Mouse (Mus musculus) hindbrain, embryonic 16.5 days (tissue): ENCODE measurements around the gene Krtap19-4. TPM values are rescaled to one million over a fixed set of nuclear protein-coding genes. Genes with fewer than 3 reads are reported as not detected.

Source experiments
- ATAC-seq: fragments of 200-750 bp; cut with Nextera tagmentation; 2 replicates; pipeline ENCODE4 v1.8.0; 2017; ENCODE audit warnings: moderate TSS enrichment, moderate library complexity
- H3K27ac ChIP-seq: fragments of 300-500 bp; sonication (generic); 2 replicates; pipeline ENCODE4 v1.5.1; 2014; ENCODE audit warnings: low read depth, mild to moderate bottlenecking, control low read depth, low read length, moderate library complexity
- H3K27me3 ChIP-seq: fragments of 300-500 bp; sonication (generic); replicated peaks from 2 replicates; pipeline ENCODE4 v1.6.1; 2014; ENCODE audit warnings: low read length; ENCODE audit not compliant: control insufficient read depth, insufficient read depth
- H3K36me3 ChIP-seq: fragments of 300-500 bp; sonication (generic); 2 replicates; pipeline ENCODE4 v1.6.1; 2014; ENCODE audit warnings: mild to moderate bottlenecking, low read length, moderate library complexity, mixed read lengths; ENCODE audit not compliant: control insufficient read depth, insufficient read depth
- H3K4me1 ChIP-seq: fragments of 300-500 bp; sonication (generic); 2 replicates; pipeline ENCODE4 v1.6.1; 2014; ENCODE audit warnings: low read depth, low read length; ENCODE audit not compliant: control insufficient read depth, insufficient read depth
- H3K4me2 ChIP-seq: fragments of 300-500 bp; sonication (generic); 2 replicates; pipeline ENCODE4 v1.6.1; 2014; ENCODE audit warnings: mild to moderate bottlenecking, low read length, control low read depth, moderate library complexity
- H3K4me3 ChIP-seq: fragments of 300-500 bp; sonication (generic); 2 replicates; pipeline ENCODE4 v1.5.1; 2014; ENCODE audit warnings: mild to moderate bottlenecking, low read length, control low read depth, moderate library complexity
- H3K9ac ChIP-seq: fragments of 300-500 bp; sonication (generic); 2 replicates; pipeline ENCODE4 v1.6.1; 2014; ENCODE audit warnings: low read depth, mild to moderate bottlenecking, control low read depth, low read length, moderate library complexity
- H3K9me3 ChIP-seq: fragments of 300-500 bp; sonication (generic); 2 replicates; pipeline ENCODE4 v1.6.1; 2014; ENCODE audit warnings: mild to moderate bottlenecking, low read length, moderate library complexity; ENCODE audit not compliant: control insufficient read depth
- WGBS: fragments of 180-500 bp; shearing (Covaris S2); extraction: QIAGEN DNeasy Blood & Tissue Kit; methylation state at CpG from one replicate; pipeline ENCODE4 v1.1.7; 2014; 5-methylcytosine and 5-hydroxymethylcytosine counted together
- polyA plus RNA-seq: library from polyadenylated mRNA; unstranded; fragments of >200 nt; fragmentation: Nextera tagmentation; extraction: Ambion mirVana; gene quantifications from 2 replicates; pipeline ENCODE4 v1.2.1, GENCODE M21; 2015

The Krtap19-4 gene
- polyA plus RNA-seq: not detected in 2 replicates

DNA sequence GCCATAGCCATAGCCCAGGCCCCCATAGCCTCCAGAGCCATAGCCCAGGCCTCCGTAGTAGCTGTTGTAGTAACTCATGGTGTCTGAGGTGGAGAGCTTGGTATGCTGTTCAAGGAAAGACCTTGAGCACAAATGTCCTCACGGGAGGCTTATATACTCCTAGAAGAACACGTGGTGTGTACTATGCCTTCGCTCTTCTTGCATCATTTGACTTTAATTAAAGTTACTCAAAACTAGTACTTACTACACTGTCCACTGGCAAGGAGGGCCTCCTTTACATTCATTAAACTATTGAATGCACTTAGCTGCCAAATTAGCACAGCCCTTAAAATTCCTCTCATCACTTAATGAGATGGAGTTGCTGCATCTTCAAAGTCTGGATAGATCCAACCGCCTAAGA is at the start of gene Krtap19-4:
Krtap19-4 (minus strand) TSS at position 101 of the 400 bp plus-strand sequence.
- H3K27me3 ChIP-seq: no peaks in the 10 kb centered on the region
- no peaks in the 10 kb centered on the region for H3K36me3 ChIP-seq
- ATAC-seq: no peak
- H3K4me2 ChIP-seq: no peak within 1 kb of the TSS
- no peak within 1 kb of the TSS for H3K4me3 ChIP-seq
- H3K27ac ChIP-seq: no peak within 1 kb of the TSS
- WGBS: 94% methylated on average over 5 of the region's 5 CpGs
- no peak within 1 kb of the TSS for H3K9ac ChIP-seq
- no peaks in the 10 kb centered on the region for H3K9me3 ChIP-seq
- no peaks in the 10 kb centered on the region for H3K4me1 ChIP-seq

DNA sequence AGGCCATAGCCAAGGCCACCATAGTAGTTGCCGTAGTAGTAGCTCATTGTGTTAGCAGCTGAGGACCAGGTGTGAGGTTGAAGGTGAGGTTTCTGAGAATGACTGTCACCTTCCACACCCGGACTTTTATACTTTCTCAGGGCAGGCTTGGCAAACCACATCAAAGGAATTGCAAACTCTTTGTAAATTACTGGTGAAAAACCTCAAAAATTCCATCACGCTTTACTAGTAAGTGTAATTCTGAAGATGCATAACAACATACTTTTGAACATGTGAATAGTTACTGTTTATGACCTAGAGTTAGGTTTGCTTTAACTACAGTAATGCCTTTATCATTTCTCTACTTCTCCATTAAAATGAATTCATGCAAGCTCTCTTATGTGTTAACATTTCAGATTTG is 47.3 kb upstream of the Krtap19-4 start, which contains the start of gene Krtap19-9b:
Krtap19-9b (minus strand) TSS at position 101 of the 400 bp plus-strand sequence.
- no peaks in the 10 kb centered on the region for H3K36me3 ChIP-seq
- no peaks in the 10 kb centered on the region for H3K9me3 ChIP-seq
- H3K27ac ChIP-seq: no peak within 1 kb of the TSS
- no peak for ATAC-seq
- WGBS: 92% methylated on average over 3 of the region's 3 CpGs
- H3K9ac ChIP-seq: no peak within 1 kb of the TSS
- no peaks in the 10 kb centered on the region for H3K4me1 ChIP-seq
- H3K27me3 ChIP-seq: no peaks in the 10 kb centered on the region
- H3K4me2 ChIP-seq: no peak within 1 kb of the TSS
- no peak within 1 kb of the TSS for H3K4me3 ChIP-seq

- ATAC-seq: no peak
- Histone ChIP-seq H3K36me3 (no peaks in the 10 kb centered on the region), H3K9ac (no peak within 1 kb of the TSS), H3K4me2 (no peak within 1 kb of the TSS), H3K27ac (no peak within 1 kb of the TSS), H3K4me1 (no peaks in the 10 kb centered on the region), H3K27me3 (no peaks in the 10 kb centered on the region), H3K9me3 (no peaks in the 10 kb centered on the region), H3K4me3 (no peak within 1 kb of the TSS)
- WGBS: 92% methylated on average over 6 of the region's 6 CpGs
Observed at GRCm38 (mm10) chr16:88896357-88896756, 11.5 kb upstream of the Krtap19-4 start, which contains the start of gene Krtap19-5. Gene Krtap19-5 (minus strand): TSS chr16:88896457.

- Histone ChIP-seq H3K4me1 (no peaks in the 10 kb centered on the region), H3K4me2 (no peak overlapping the region), H3K9me3 (no peaks in the 10 kb centered on the region), H3K36me3 (no peaks in the 10 kb centered on the region), H3K4me3 (no peak overlapping the region), H3K27ac (no peak overlapping the region), H3K27me3 (no peaks in the 10 kb centered on the region), H3K9ac (no peak overlapping the region)
- no peak for ATAC-seq
- WGBS: 81% methylated on average over 6 of the region's 6 CpGs
Observed at GRCm38 (mm10) chr16:88886870-88887269, 2.0 kb upstream of the Krtap19-4 start.

- ATAC-seq: no peak
- Histone ChIP-seq H3K27me3 (no peaks in the 10 kb centered on the region), H3K36me3 (no peaks in the 10 kb centered on the region), H3K4me1 (no peaks in the 10 kb centered on the region), H3K4me2 (no peak within 1 kb of the TSS), H3K9ac (no peak within 1 kb of the TSS), H3K9me3 (no peaks in the 10 kb centered on the region), H3K4me3 (no peak within 1 kb of the TSS), H3K27ac (no peak within 1 kb of the TSS)
- WGBS: 88% methylated on average over 2 of the region's 2 CpGs
Observed at GRCm38 (mm10) chr16:88877938-88878337, 7.0 kb downstream of the Krtap19-4 start, which contains the start of gene Krtap19-3. Gene Krtap19-3 (minus strand): TSS chr16:88878038.

GRCm38 (mm10) chr16:88874169-88874568 is 10.7 kb downstream of the Krtap19-4 start, which contains the start of gene Krtap19-2:
Gene Krtap19-2 (minus strand): TSS chr16:88874269.
- H3K4me1 ChIP-seq: no peaks in the 10 kb centered on the region
- H3K9me3 ChIP-seq: no peaks in the 10 kb centered on the region
- H3K4me3 ChIP-seq: no peak within 1 kb of the TSS
- ATAC-seq: no peak
- H3K36me3 ChIP-seq: no peaks in the 10 kb centered on the region
- H3K27ac ChIP-seq: no peak within 1 kb of the TSS
- 96% methylated on average over 3 of the region's 3 CpGs for WGBS
- H3K4me2 ChIP-seq: no peak within 1 kb of the TSS
- no peaks in the 10 kb centered on the region for H3K27me3 ChIP-seq
- H3K9ac ChIP-seq: no peak within 1 kb of the TSS

DNA sequence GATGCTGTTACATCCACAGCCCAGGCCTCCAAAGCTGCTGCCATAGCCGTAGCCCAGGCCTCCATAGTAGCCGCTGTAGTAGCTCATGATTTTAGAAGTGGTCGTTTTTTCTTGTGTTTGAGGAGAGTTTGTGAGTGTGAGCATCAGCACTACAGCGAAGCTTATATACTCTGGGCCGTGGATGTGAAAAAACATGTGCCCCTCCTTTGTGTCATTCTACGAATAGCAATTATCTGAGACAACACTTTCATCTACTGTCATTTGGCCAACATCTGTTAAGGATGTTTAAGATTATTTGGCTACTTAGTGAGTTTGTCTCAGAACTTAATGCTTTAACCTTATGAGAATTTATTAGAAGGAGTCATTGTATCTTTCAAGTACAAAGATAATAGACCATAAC is 15.6 kb downstream of the Krtap19-4 start, which contains the start of gene Krtap19-1:
Krtap19-1 (minus strand) TSS at position 101 of the 400 bp plus-strand sequence.
- H3K27ac ChIP-seq: no peak within 1 kb of the TSS
- WGBS: 90% methylated on average over 6 of the region's 6 CpGs
- no peak within 1 kb of the TSS for H3K4me3 ChIP-seq
- no peaks in the 10 kb centered on the region for H3K36me3 ChIP-seq
- no peak within 1 kb of the TSS for H3K9ac ChIP-seq
- no peaks in the 10 kb centered on the region for H3K4me1 ChIP-seq
- H3K4me2 ChIP-seq: no peak within 1 kb of the TSS
- no peaks in the 10 kb centered on the region for H3K27me3 ChIP-seq
- no peak for ATAC-seq
- no peaks in the 10 kb centered on the region for H3K9me3 ChIP-seq

- Histone ChIP-seq H3K9ac (no peak overlapping the region), H3K36me3 (no peaks in the 10 kb centered on the region), H3K27ac (no peak overlapping the region), H3K9me3 (no peaks in the 10 kb centered on the region), H3K27me3 (no peaks in the 10 kb centered on the region), H3K4me2 (no peak overlapping the region), H3K4me1 (no peaks in the 10 kb centered on the region), H3K4me3 (no peak overlapping the region)
- no peak for ATAC-seq
- 86% methylated on average over 4 of the region's 4 CpGs for WGBS
Observed at GRCm38 (mm10) chr16:88864887-88865407, 19.9 kb downstream of the Krtap19-4 start.

DNA sequence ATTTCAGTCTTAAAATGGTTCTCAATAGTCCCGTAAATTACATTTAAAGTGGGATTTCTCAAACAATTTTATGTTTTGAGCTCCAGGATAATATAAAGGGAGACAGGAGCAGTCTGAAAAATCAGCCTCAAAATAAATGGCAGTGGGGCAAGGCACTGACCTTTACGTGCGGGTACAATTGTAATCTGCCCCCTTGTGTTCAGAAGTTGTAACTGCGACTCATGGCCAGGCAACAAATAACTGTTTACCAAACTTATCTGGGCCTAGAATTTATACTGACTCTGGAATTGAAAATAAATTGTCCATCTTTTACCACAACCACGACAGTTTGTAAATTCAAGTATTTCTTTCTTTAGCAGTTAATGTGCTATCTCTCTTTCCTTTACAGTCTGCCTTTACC is 33.4 kb downstream of the Krtap19-4 start:
- no peak for ATAC-seq
- no peak overlapping the region for H3K27ac ChIP-seq
- no peak overlapping the region for H3K4me3 ChIP-seq
- no peak overlapping the region for H3K9ac ChIP-seq
- no peaks in the 10 kb centered on the region for H3K9me3 ChIP-seq
- H3K36me3 ChIP-seq: no peaks in the 10 kb centered on the region
- WGBS: 16% methylated on average over 5 of the region's 5 CpGs
- H3K4me2 ChIP-seq: no peak overlapping the region
- no peaks in the 10 kb centered on the region for H3K4me1 ChIP-seq
- no peaks in the 10 kb centered on the region for H3K27me3 ChIP-seq
